Mouse (Mus musculus) liver, embryonic 16.5 days (tissue): ENCODE results near the gene Chek2. TPM values are rescaled to one million over a fixed set of nuclear protein-coding genes. Genes with fewer than 3 reads are reported as not detected.
"Not testable (repeated sequence)": the region's sequence is repeated elsewhere in the genome, so short reads cannot be mapped to it uniquely, and the experiment has no call there.

Source experiments
- ATAC-seq: fragments of 200-750 bp; cut with Nextera tagmentation; 2 replicates; pipeline ENCODE4 v1.8.0; 2017; ENCODE audit warnings: low read depth, mild to moderate bottlenecking, moderate number of reproducible peaks, moderate library complexity
- H3K27ac ChIP-seq: fragments of 300-500 bp; sonication (generic); 2 replicates; pipeline ENCODE4 v1.5.1; 2014; ENCODE audit warnings: mild to moderate bottlenecking, low read length
- H3K27me3 ChIP-seq: fragments of 300-500 bp; sonication (generic); 2 replicates; pipeline ENCODE4 v1.6.1; 2014; ENCODE audit warnings: low read depth, low read length, mixed read lengths; ENCODE audit not compliant: control insufficient read depth, insufficient read depth
- H3K36me3 ChIP-seq: fragments of 300-500 bp; sonication (generic); 2 replicates; pipeline ENCODE4 v1.6.1; 2014; ENCODE audit warnings: mild to moderate bottlenecking; ENCODE audit not compliant: control insufficient read depth, insufficient read depth
- H3K4me1 ChIP-seq: fragments of 300-500 bp; sonication (generic); 2 replicates; pipeline ENCODE4 v1.6.1; 2014; ENCODE audit warnings: low read depth, low read length, mixed read lengths; ENCODE audit not compliant: control insufficient read depth
- H3K4me2 ChIP-seq: fragments of 300-500 bp; sonication (generic); 2 replicates; pipeline ENCODE4 v1.6.1; 2014; ENCODE audit warnings: low read depth, low read length, mixed read lengths
- H3K4me3 ChIP-seq: fragments of 300-500 bp; sonication (generic); 2 replicates; pipeline ENCODE4 v1.5.1; 2014; ENCODE audit warnings: low read depth, mild to moderate bottlenecking, low read length
- H3K9ac ChIP-seq: fragments of 300-500 bp; sonication (generic); 2 replicates; pipeline ENCODE4 v1.6.1; 2014; ENCODE audit warnings: low read depth, low read length
- H3K9me3 ChIP-seq: fragments of 300-500 bp; sonication (generic); replicated peaks from 2 replicates; pipeline ENCODE4 v1.6.1; 2016; ENCODE audit warnings: low read length; ENCODE audit not compliant: control insufficient read depth
- WGBS: fragments of 180-500 bp; shearing (Covaris S2); extraction: QIAGEN DNeasy Blood & Tissue Kit; methylation state at CpG from one replicate; pipeline ENCODE4 v1.1.7; 2014; ENCODE audit not compliant: insufficient replicate concordance; 5-methylcytosine and 5-hydroxymethylcytosine counted together
- polyA plus RNA-seq: library from polyadenylated mRNA; unstranded; fragments of >200 nt; fragmentation: Nextera tagmentation; extraction: Ambion mirVana; gene quantifications from 2 replicates; pipeline ENCODE4 v1.2.1, GENCODE M21; 2015

The Chek2 gene
- polyA plus RNA-seq, 1 experiment from 2014 or later = 29.3 TPM

DNA sequence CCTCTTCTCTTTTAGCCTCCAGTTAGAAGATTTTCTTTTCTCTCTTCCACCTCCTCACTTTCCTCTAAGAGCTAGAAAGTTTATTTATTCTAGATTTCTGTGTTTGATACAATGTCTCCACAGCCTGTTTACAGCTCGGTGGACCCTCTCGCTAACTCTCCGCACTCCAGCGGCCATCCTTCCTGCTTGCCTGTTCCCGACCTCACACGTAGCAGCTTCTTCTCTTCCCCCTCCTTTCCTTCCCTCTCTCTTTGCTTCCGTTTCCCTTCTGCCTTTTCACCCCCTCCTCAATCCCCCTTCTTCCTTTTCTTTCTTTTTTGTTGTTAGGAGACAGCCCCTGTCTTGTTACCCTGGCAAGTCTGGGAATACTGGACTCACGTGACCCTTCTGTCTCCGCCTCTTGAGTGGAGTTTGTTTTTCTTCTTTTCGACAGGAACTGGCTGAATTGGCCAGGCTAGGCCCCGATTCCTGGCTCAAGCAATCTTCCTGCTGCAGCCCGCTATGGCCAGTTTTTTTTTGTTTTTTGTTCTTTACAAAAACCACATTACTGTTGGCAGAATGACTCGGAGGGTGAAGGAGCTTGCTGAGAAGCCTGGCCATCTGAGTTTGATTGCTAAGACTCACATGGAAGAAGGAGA, 19.4 kb downstream of the Chek2 start:
- Histone ChIP-seq H3K9ac (no peak overlapping the region), H3K27ac (no peak overlapping the region), H3K4me2 (no peak overlapping the region), H3K9me3 (no peaks in the 10 kb centered on the region), H3K4me1 (no peaks in the 10 kb centered on the region), H3K36me3 (peaks cover 61% of the 10 kb centered on the region), H3K27me3 (no peaks in the 10 kb centered on the region), H3K4me3 (no peak overlapping the region)
- 63% methylated on average over 13 of the region's 13 CpGs for WGBS
- ATAC-seq = no peak

DNA sequence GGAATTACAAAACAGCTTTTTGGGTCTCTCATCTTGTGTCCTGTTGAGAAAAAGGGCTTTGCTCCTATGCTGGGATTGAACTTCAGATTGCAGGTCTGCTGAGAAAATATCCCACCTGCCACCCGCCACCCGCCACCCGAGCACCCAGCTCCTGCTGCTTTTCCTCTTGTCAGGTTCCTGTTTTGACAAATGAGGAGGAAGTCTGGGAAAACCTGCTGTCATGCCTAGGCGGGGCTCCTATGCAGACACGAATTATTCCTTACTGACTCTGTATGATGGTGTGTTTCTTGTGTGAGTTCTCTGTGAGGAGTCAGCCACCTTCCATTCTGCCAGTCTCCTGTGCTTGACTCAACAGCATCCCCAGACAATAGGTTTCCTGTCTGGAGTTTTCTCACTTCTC, 20.7 kb downstream of the Chek2 start:
- no peaks in the 10 kb centered on the region for H3K4me1 ChIP-seq
- peaks cover 62% of the 10 kb centered on the region for H3K36me3 ChIP-seq
- H3K27ac ChIP-seq = no peak overlapping the region
- no peak for ATAC-seq
- H3K27me3 ChIP-seq = no peaks in the 10 kb centered on the region
- H3K9me3 ChIP-seq = no peaks in the 10 kb centered on the region
- H3K4me3 ChIP-seq = no peak overlapping the region
- 78% methylated on average over 5 of the region's 5 CpGs for WGBS
- H3K9ac ChIP-seq = no peak overlapping the region
- no peak overlapping the region for H3K4me2 ChIP-seq

DNA sequence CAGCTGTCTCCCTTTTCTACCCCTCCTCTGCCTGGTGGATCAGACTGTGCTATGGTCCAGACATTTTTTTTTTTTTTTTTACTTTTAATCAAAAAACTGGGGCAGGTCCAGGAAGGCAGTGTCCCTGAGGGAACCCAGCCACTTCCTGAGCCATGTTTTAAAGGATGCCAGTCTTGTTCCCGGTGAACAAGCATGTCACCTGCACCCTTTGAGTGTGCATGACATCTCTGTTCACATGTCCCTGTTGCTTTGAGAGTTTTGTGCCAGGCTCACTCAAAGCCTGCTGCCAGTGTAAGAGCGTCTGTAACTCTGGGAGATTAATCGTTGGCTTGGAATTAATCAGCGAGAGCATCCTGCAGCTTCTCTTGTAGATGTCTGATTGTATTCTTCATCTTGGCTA, 28.7 kb downstream of the Chek2 start:
- no peak overlapping the region for H3K9ac ChIP-seq
- no peak overlapping the region for H3K4me2 ChIP-seq
- H3K27me3 ChIP-seq = no peaks in the 10 kb centered on the region
- 87% methylated on average over 4 of the region's 4 CpGs for WGBS
- no peaks in the 10 kb centered on the region for H3K4me1 ChIP-seq
- ATAC-seq = no peak
- H3K9me3 ChIP-seq = no peaks in the 10 kb centered on the region
- H3K27ac ChIP-seq = no peak overlapping the region
- H3K4me3 ChIP-seq = no peak overlapping the region
- peaks cover 40% of the 10 kb centered on the region for H3K36me3 ChIP-seq

DNA sequence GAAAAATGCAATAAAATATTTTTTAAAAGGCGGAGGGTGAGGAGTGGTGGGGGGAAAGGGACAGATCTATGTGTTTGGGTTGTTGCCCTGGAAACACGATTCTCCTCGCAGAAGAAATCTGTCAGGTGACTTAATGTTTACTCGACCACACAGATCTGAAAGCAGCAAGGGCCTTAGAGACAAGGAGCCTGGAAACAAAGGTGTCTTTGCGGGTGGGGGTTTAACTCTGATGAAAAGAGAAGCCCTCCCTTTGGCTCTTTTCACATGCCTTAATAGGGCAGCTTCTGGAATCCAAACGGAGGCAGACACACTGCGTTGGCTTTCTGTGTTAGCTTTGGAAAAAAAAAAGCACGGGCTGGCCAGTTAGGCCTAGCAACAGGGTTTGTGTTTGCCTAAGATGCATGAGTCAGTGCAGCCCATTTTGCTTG, 29.5 kb downstream of the Chek2 start:
- H3K36me3 ChIP-seq = peaks cover 42% of the 10 kb centered on the region
- H3K4me3 ChIP-seq = no peak overlapping the region
- no peak overlapping the region for H3K27ac ChIP-seq
- WGBS = 75% methylated on average over 8 of the region's 8 CpGs
- ATAC-seq = no peak
- no peak overlapping the region for H3K9ac ChIP-seq
- no peaks in the 10 kb centered on the region for H3K4me1 ChIP-seq
- H3K4me2 ChIP-seq = no peak overlapping the region
- no peaks in the 10 kb centered on the region for H3K9me3 ChIP-seq
- H3K27me3 ChIP-seq = no peaks in the 10 kb centered on the region

DNA sequence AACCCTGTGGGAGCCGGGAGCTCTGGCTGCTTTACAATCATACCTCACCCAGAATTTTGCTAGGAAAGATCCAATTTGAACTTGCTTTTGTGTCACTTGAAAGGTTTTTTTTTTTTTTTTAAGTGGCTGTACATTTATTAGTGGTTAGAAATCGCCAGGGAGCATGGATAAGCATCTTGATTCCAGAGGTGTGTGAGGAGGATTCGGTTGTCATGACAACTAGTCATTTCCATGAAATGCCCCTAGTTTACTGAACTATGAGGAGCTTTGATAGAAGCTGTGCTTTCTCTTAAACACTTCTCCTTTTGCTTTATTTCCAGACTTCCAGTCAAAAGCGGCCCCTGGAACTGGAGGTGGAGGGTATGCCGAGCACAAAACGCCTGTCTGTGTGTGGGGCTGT, 33.4 kb downstream of the Chek2 start:
- H3K4me3 ChIP-seq = no peak overlapping the region
- H3K9ac ChIP-seq = no peak overlapping the region
- 88% methylated on average over 6 of the region's 6 CpGs for WGBS
- H3K4me1 ChIP-seq = no peaks in the 10 kb centered on the region; the same call in 1 of the 2 replicates
- no peak overlapping the region for H3K4me2 ChIP-seq
- no peak overlapping the region for H3K27ac ChIP-seq
- no peaks in the 10 kb centered on the region for H3K27me3 ChIP-seq
- no peaks in the 10 kb centered on the region for H3K9me3 ChIP-seq
- ATAC-seq = no peak
- peaks cover 22% of the 10 kb centered on the region for H3K36me3 ChIP-seq

DNA sequence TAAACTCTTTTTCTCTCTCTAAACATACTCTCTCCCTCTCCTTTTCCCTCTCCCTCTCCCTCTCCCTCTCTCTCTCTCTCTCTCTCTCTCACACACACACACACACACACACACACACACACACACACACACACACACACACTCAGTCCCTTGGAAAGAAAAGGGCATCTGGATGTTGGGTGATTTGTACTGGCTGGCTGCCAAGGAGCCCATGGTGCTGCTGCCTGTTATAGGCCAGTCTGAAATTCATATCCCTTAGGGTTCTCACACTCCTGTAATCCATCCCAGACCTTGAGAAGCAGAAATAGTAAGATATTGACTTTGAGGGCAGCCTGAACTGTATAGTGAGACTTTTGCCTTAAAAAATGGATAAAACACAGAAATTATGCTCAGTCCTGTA, 34.9 kb downstream of the Chek2 start:
- peaks cover 20% of the 10 kb centered on the region for H3K36me3 ChIP-seq
- no peak for ATAC-seq

DNA sequence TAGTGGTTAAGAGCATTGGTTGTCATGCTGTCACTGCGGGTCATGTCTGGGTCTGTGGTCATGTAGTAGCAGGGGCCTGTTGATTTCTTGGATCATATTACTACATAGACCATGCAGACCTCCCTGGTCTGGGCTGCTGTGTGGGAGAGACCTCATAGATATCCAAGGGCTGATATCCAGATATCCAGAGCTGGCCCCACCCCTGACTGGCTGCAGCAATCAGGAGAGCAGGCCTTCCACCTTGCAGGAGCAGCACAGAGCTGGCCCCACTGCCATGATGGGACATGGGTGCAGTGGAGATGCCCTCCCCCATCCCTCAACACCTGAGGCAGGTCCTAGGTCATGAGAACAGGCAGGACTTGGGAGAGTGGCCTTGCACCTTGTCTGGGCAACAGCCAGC, 35.5 kb downstream of the Chek2 start:
- H3K27ac ChIP-seq = no peak overlapping the region
- no peak overlapping the region for H3K9ac ChIP-seq
- 90% methylated on average over 1 of the region's 1 CpGs for WGBS
- no peaks in the 10 kb centered on the region for H3K27me3 ChIP-seq
- H3K9me3 ChIP-seq = no peaks in the 10 kb centered on the region
- H3K36me3 ChIP-seq = peaks cover 20% of the 10 kb centered on the region
- no peak overlapping the region for H3K4me2 ChIP-seq
- no peak for ATAC-seq
- no peak overlapping the region for H3K4me3 ChIP-seq
- peaks cover 7% of the 10 kb centered on the region for H3K4me1 ChIP-seq

More for the DNA sequence above, 34.9 kb downstream of the Chek2 start:
- Histone ChIP-seq H3K9me3 (no peaks in the 10 kb centered on the region), H3K4me1 (peaks cover 3% of the 10 kb centered on the region), H3K27ac (no peak overlapping the region), H3K4me2 (no peak overlapping the region), H3K27me3 (no peaks in the 10 kb centered on the region), H3K4me3 (no peak overlapping the region), H3K9ac (no peak overlapping the region)

DNA sequence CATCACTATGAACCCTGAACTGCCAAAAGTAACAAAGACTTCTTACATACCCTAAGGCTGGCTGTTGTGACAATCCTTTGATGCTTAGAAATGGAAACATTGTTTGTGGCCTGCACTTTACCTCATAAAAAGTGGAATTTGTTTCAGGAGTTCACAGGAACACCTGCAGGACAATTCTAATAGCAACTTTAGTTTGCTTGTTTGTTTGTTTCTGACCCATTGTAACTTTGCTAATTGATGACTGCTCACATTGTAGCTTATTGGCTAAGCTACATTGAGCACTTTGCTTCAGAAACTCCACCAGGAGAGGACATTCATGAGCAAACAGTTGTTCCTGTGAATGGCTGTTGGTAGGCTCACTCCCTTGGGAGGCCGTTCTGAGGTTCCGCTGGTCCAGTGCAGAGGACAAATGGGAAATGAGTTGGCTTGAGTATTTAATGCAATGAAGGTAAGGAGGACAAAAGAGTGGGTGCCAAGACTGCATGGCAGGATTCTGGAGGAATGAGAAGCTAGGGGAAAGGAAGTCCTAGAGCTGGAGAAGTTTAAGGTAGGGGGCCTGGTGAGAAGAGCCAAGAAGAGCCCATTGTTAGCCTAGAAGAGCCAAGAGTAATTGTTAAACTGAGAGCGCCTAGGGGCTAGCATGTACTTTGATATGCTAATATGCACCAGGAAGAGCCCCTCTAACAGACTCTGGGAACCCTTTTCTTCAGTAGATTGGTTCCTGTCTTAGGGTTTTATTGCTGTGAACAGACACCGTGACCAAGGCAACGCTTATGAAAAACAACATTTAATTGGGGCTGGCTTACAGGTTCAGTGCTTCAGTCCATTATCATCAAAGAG, 38.1 kb downstream of the Chek2 start:
- WGBS = 88% methylated on average over 5 of the region's 5 CpGs
- peaks cover 10% of the 10 kb centered on the region for H3K4me1 ChIP-seq
- no peak overlapping the region for H3K4me2 ChIP-seq
- no peaks in the 10 kb centered on the region for H3K27me3 ChIP-seq
- no peak overlapping the region for H3K4me3 ChIP-seq
- H3K36me3 ChIP-seq = peaks cover 10% of the 10 kb centered on the region; the same call in 1 of the 2 replicates
- no peak overlapping the region for H3K27ac ChIP-seq
- no peaks in the 10 kb centered on the region for H3K9me3 ChIP-seq
- no peak overlapping the region for H3K9ac ChIP-seq
- ATAC-seq = no peak

DNA sequence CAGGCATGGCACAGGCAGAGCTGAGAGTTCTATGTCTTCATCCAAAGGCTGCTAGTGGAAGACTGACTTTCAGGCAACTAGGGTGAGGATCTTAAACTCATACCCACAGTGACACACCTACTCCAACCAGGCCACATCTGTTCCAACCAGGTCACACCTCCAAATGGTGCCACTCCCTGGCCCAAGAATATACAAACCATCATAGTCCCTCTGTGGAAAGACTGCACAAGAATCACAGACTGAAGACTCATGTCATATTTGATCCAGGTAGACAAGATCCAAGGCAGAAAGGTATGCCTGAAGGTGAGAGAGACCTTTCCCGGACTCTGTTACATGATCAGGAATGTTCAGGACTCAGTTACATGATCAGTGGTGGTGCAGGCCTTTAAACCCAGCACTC, 38.7 kb downstream of the Chek2 start:
- not testable (repeated sequence) for H3K4me2 ChIP-seq, H3K4me3 ChIP-seq, H3K9ac ChIP-seq, H3K36me3 ChIP-seq, H3K27ac ChIP-seq, H3K4me1 ChIP-seq, H3K9me3 ChIP-seq, ATAC-seq, H3K27me3 ChIP-seq
- WGBS = 84% methylated on average over 1 of the region's 1 CpGs
